Mouse (Mus musculus) bone marrow, adult 2 months (tissue): Measurements from ENCODE around the gene Tgfbr3. TPM values are rescaled to one million over a fixed set of nuclear protein-coding genes. Genes with fewer than 3 reads are reported as not detected.

ENCODE experiments used
- H3K27ac ChIP-seq: fragments of 200-500 bp; 2 replicates; pipeline ENCODE4 v1.5.1; 2012; ENCODE audit warnings: low read depth, mild to moderate bottlenecking, control low read depth, inconsistent platforms, low read length; ENCODE audit not compliant: control insufficient read depth, poor library complexity, insufficient read depth
- H3K4me1 ChIP-seq: fragments of 200-500 bp; 2 replicates; pipeline ENCODE4 v1.6.1; 2011; ENCODE audit warnings: low read length; ENCODE audit not compliant: control insufficient read depth, insufficient read depth
- H3K4me3 ChIP-seq: fragments of 200-500 bp; replicated peaks from 2 replicates; pipeline ENCODE3; 2011; ENCODE audit warnings: mild to moderate bottlenecking, low read depth, low read length, control low read depth; ENCODE audit not compliant: control insufficient read depth
- CTCF ChIP-seq: fragments of 200-500 bp; IDR thresholded peaks from 2 replicates; pipeline ENCODE4 v1.5.1; 2011; ENCODE audit warnings: low read length, control low read depth; ENCODE audit not compliant: control insufficient read depth, insufficient read depth
- POLR2A ChIP-seq: fragments of 200-500 bp; IDR thresholded peaks from 2 replicates; pipeline ENCODE4 v1.6.1; 2011; ENCODE audit warnings: low read depth, mild to moderate bottlenecking, control low read depth, low read length, borderline replicate concordance; ENCODE audit not compliant: control insufficient read depth
- WGBS: fragments of 180-500 bp; shearing (Covaris S2); methylation state at CpG from one replicate; pipeline ENCODE4 v1.1.7; 2018; 5-methylcytosine and 5-hydroxymethylcytosine counted together
- polyA plus RNA-seq: library from polyadenylated mRNA; stranded (reverse); fragments of >200 nt; gene quantifications from 2 replicates; pipeline ENCODE4 v1.2.4, GENCODE M21; 2011; ENCODE audit warnings: low replicate concordance; ENCODE audit not compliant: missing spikeins, insufficient read depth, insufficient read length

Gene Tgfbr3
- polyA plus RNA-seq, 1 experiment: 7.4 TPM

- H3K4me1 ChIP-seq: no peaks in the 10 kb centered on the region
- no peak overlapping the region for H3K4me3 ChIP-seq
- TF ChIP-seq POLR2A: no peak
- WGBS: 50% methylated on average over 9 of the region's 9 CpGs
- H3K27ac ChIP-seq: no peak overlapping the region
These were observed 7.3 kb upstream of the Tgfbr3 start for GRCm38 (mm10) chr5:107296512-107297322.

DNA sequence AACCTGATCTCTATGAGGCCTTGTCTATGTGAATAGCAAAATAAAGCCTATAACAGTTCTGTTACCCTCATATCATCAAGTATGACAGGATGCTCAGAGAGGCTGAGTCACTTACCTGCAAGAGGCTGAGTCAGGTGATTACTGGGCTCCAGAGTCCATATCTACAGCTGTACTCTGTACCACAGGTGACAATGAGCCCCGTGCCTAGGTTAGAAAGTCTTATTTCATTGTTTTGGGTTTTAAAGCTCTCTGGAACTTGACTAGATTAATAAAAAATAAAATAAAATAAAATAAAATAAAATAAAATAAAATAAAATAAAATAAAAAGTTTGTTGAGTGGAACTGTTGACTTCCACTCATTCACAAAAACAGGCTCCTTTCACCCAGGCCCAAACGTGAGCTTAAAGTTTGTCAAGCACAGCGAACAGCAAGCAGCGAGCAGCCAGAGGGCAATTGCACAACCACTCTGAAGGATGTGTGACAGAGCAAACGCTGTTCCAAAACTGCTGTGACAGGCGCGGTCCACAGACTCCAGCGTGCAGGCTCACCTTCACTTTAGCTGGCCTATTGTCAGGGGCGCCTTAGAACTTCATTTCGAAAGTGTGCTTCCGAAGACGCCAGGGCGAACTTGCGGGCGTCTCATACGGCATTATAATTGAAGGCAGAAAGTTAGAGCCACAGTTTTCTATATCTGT, 6.5 kb upstream of the Tgfbr3 start:
- TF ChIP-seq CTCF: no peak
- no peak for TF ChIP-seq POLR2A
- Histone ChIP-seq H3K4me3 (no peak overlapping the region), H3K4me1 (no peaks in the 10 kb centered on the region), H3K27ac (no peak overlapping the region)
- WGBS: 53% methylated on average over 16 of the region's 16 CpGs

GRCm38 (mm10) chr5:107295061-107295816, 5.8 kb upstream of the Tgfbr3 start:
- no peak overlapping the region for H3K4me3 ChIP-seq
- 25% methylated on average over 8 of the region's 8 CpGs for WGBS

GRCm38 (mm10) chr5:107294041-107294440, 4.6 kb upstream of the Tgfbr3 start:
- WGBS: 85% methylated on average over 4 of the region's 4 CpGs
- TF ChIP-seq POLR2A: no peak
- TF ChIP-seq CTCF: no peak

More at GRCm38 (mm10) chr5:107295061-107295816, 5.8 kb upstream of the Tgfbr3 start:
- Histone ChIP-seq H3K27ac (no peak overlapping the region), H3K4me1 (no peaks in the 10 kb centered on the region)
- TF ChIP-seq POLR2A (no peak), CTCF (no peak)

GRCm38 (mm10) chr5:107289986-107290385, 557 bp upstream of the Tgfbr3 start:
- Histone ChIP-seq H3K4me1 (peaks cover 2% of the 10 kb centered on the region), H3K27ac (no peak overlapping the region), H3K4me3 (no peak overlapping the region)
- no peak for TF ChIP-seq CTCF
- no peak for TF ChIP-seq POLR2A
- WGBS: 73% methylated on average over 8 of the region's 8 CpGs

More at GRCm38 (mm10) chr5:107294041-107294440, 4.6 kb upstream of the Tgfbr3 start:
- Histone ChIP-seq H3K4me1 (no peaks in the 10 kb centered on the region), H3K4me3 (no peak overlapping the region), H3K27ac (no peak overlapping the region)

DNA sequence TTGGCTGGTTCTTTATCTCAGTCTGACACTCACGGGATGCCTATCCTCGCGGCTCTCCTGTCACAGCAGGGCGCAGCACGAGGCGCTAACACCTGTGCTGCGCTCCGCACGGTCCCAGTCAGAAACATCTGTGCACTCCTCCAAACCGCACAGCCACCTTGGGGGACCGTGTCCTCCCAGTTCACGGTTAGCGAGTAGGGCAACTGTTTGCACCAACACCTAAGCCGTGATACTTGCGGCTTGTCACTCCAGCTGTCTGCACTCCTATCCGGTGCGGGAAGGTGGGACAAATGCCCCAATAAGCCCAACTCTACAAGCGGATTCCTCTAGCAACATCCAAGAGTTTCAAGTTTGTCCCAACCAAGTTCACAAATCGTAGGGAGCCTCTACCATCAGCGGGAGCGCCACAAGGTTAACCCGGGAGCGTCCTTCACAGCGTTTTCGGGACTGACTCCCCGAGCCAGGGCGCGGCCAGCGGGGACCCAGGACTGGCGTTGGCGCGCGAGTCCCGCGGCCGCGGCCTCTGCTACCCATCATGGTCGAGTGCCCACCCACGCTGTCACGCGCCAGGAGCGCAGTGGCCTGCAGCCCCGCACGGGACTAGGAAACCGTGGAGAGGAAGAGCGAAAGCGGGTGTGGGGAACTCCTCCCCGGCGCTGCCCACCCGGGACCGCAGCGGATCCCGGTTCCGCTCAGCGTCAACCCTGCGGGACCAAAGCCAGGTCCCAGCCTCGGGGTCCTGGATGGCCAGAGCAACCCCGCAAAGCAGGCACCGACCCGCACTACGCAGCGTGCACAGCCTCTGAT, 799 bp downstream of the Tgfbr3 start:
- Histone ChIP-seq H3K4me1 (peaks cover 2% of the 10 kb centered on the region), H3K27ac (peak overlapping the region; percentile 45; the same call in 1 of the 2 replicates), H3K4me3 (peak overlapping the region; percentile 68)
- 1% methylated on average over 62 of the region's 62 CpGs for WGBS
- TF ChIP-seq CTCF: no peak
- TF ChIP-seq POLR2A: no peak

DNA sequence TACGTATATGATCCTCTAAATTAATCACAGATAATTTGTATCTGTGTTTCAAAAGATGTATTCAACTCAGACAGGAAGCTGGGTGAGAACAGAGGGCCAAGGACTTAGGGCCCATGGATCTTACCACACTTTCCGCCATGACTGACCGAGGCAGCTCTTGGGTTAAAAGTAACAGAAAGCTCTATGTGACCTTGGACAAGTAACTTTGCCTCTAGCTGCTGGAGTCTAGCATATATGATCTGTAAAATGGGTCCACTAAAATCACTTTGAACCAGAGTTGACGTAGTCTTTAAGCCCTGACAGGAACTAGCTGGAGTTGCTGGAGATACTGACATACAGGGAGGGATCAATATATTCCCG, 1.5 kb downstream of the Tgfbr3 start:
- TF ChIP-seq CTCF: no peak
- TF ChIP-seq POLR2A: no peak
- Histone ChIP-seq H3K27ac (no peak overlapping the region), H3K4me3 (no peak overlapping the region), H3K4me1 (peaks cover 2% of the 10 kb centered on the region)
- 58% methylated on average over 5 of the region's 5 CpGs for WGBS
